Mouse (Mus musculus) hindbrain, embryonic 12.5 days (tissue): Measurements from ENCODE around the gene Tbx6. TPM values are rescaled to one million over a fixed set of nuclear protein-coding genes. Genes with fewer than 3 reads are reported as not detected.

Experiments
- ATAC-seq: fragments of 200-750 bp; cut with Nextera tagmentation; 2 replicates; pipeline ENCODE4 v1.8.0; 2017; ENCODE audit warnings: moderate TSS enrichment; ENCODE audit not compliant: low FRiP score
- H3K27ac ChIP-seq: fragments of 300-500 bp; sonication (generic); 2 replicates; pipeline ENCODE4 v1.5.1; 2016; ENCODE audit warnings: mild to moderate bottlenecking
- H3K27me3 ChIP-seq: fragments of 300-500 bp; sonication (generic); 2 replicates; pipeline ENCODE4 v1.6.1; 2016; ENCODE audit warnings: mild to moderate bottlenecking
- H3K36me3 ChIP-seq: fragments of 300-500 bp; sonication (generic); 2 replicates; pipeline ENCODE4 v1.6.1; 2016; ENCODE audit warnings: mild to moderate bottlenecking
- H3K4me1 ChIP-seq: fragments of 300-500 bp; sonication (generic); 2 replicates; pipeline ENCODE4 v1.6.1; 2016
- H3K4me2 ChIP-seq: fragments of 300-500 bp; sonication (generic); replicated peaks from 2 replicates; pipeline ENCODE4 v1.6.1; 2016; ENCODE audit warnings: mild to moderate bottlenecking
- H3K4me3 ChIP-seq: fragments of 300-500 bp; sonication (generic); 2 replicates; pipeline ENCODE4 v1.5.1; 2016; ENCODE audit warnings: mild to moderate bottlenecking
- H3K9ac ChIP-seq: fragments of 300-500 bp; sonication (generic); 2 replicates; pipeline ENCODE4 v1.6.1; 2016; ENCODE audit warnings: mild to moderate bottlenecking, moderate library complexity
- H3K9me3 ChIP-seq: fragments of 300-500 bp; sonication (generic); replicated peaks from 2 replicates; pipeline ENCODE4 v1.6.1; 2016; ENCODE audit warnings: mild to moderate bottlenecking
- WGBS: fragments of 180-500 bp; shearing (Covaris S2); methylation state at CpG from one replicate; pipeline ENCODE4 v1.1.7; 2016; 5-methylcytosine and 5-hydroxymethylcytosine counted together
- polyA plus RNA-seq: library from polyadenylated mRNA; unstranded; fragments of >200 nt; fragmentation: Nextera tagmentation; extraction: Ambion mirVana; gene quantifications from 2 replicates; pipeline ENCODE4 v1.2.1, GENCODE M21; 2016

The Tbx6 gene
- polyA plus RNA-seq, 1 experiment from 2014 or later = 1.1 TPM

DNA sequence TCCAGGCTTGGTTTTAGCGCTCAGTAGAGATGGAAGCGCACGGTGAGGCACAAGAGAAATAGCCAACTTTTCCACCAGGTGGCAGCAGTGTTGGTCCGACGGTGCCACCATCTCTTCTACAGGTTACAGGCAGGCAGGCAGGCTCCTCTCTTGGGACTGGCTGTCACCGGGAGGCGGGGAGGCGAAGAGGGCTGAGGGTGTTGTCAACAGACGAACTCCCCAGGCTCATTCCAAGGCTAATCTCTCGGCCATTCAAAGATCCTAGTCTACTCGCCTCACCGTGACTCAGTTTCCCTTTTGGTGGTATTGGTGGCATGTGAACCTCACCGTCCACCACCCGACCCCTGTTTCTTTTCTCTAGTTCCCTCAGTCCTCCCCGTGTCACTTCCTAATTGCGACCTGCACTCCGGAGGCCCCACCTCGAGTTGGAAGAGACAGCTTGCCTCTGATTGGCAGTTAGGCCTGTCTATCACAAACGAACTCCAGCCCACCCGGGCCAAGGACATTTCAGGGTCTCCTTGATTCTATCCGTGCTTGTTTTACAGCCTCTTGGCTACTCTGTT lies 50.8 kb downstream of the Tbx6 start:
- peak; percentile 82 for ATAC-seq
- no peak overlapping the region for H3K27ac ChIP-seq
- 0 out of 2 replicates have a peak overlapping the region, but pooled peaks have one; percentile 15 for H3K9ac ChIP-seq

DNA sequence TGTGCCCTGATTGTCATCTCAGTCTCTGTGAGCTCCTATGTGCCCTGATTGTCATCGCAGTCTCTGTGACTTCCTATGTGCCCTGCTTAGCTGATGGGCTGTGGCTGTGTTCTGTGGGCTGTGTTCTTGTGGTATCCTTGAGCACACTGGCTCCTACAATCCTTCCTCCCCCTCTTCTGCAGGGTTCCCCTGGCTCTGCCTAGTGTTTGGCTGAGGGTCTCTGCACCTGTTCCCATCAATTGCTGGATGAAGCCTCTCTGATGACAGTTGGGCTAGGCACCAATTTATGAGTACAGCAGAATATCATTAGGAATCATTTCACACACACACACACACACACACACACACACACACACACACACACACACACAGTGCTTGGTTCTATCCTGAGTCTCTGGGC lies 52.0 kb downstream of the Tbx6 start:
- Histone ChIP-seq H3K9me3 (no peaks in the 10 kb centered on the region), H3K27me3 (no peaks in the 10 kb centered on the region; the same call in 1 of the 2 replicates), H3K4me1 (peaks cover 22% of the 10 kb centered on the region), H3K9ac (no peak overlapping the region), H3K4me2 (no peak overlapping the region), H3K36me3 (no peaks in the 10 kb centered on the region), H3K4me3 (no peak overlapping the region), H3K27ac (no peak overlapping the region)
- ATAC-seq = no peak
- WGBS = 90% methylated on average over 1 of the region's 1 CpGs

More for the DNA sequence above, 50.8 kb downstream of the Tbx6 start:
- Histone ChIP-seq H3K4me1 (peaks cover 22% of the 10 kb centered on the region), H3K4me3 (peak overlapping the region; percentile 27), H3K9me3 (no peaks in the 10 kb centered on the region), H3K27me3 (no peaks in the 10 kb centered on the region; the same call in 1 of the 2 replicates), H3K4me2 (peak overlapping the region; percentile 53), H3K36me3 (no peaks in the 10 kb centered on the region)
- WGBS = under 1% methylated on average over 21 of the region's 21 CpGs

Other genes with a start within 250 kb of the Tbx6 start
- 201 and 206 TPM in 2 replicates for gene Eif3c, start 215.1 kb upstream of the Tbx6 start, polyA plus RNA-seq
- 0.39 and 0.43 TPM in 2 replicates for gene Apobr, start 196.5 kb upstream of the Tbx6 start, polyA plus RNA-seq
- 31.7 and 33.7 TPM in 2 replicates for gene Cln3, start 195.7 kb upstream of the Tbx6 start, polyA plus RNA-seq
- gene Il27, start 186.5 kb upstream of the Tbx6 start, polyA plus RNA-seq = not detected in 2 replicates
- gene Nupr1, start 150.6 kb upstream of the Tbx6 start, polyA plus RNA-seq = 2.8 and 3.8 TPM in 2 replicates
- 27.3 and 40.6 TPM in 2 replicates for gene Sgf29, start 132.2 kb upstream of the Tbx6 start, polyA plus RNA-seq
- gene Sult1a1, start 105.1 kb upstream of the Tbx6 start, polyA plus RNA-seq = 0.65 and 1.4 TPM in 2 replicates
- 121 and 147 TPM in 2 replicates for gene Bola2, start 86.1 kb upstream of the Tbx6 start, polyA plus RNA-seq
- 15.3 and 17.1 TPM in 2 replicates for gene Slx1b, start 85.7 kb upstream of the Tbx6 start, polyA plus RNA-seq
- gene Coro1a, start 73.7 kb upstream of the Tbx6 start, polyA plus RNA-seq = 53.6 and 56.9 TPM in 2 replicates
- gene Mapk3, start 21.9 kb upstream of the Tbx6 start, polyA plus RNA-seq = 63.6 and 67.8 TPM in 2 replicates
- 1.4 TPM in 2 replicates for gene Gdpd3, start 15.1 kb upstream of the Tbx6 start, polyA plus RNA-seq
- gene Ypel3, start 4.5 kb upstream of the Tbx6 start, polyA plus RNA-seq = 140 and 144 TPM in 2 replicates
- gene Ppp4c, start 11.0 kb downstream of the Tbx6 start, polyA plus RNA-seq = 286 and 294 TPM in 2 replicates
- 23.7 and 24.9 TPM in 2 replicates for gene Fam57b, start 16.2 kb downstream of the Tbx6 start, polyA plus RNA-seq
- not detected in 2 replicates for gene 4930451I11Rik, start 50.2 kb downstream of the Tbx6 start, polyA plus RNA-seq
- 4.3 and 4.4 TPM in 2 replicates for gene Doc2a, start 65.9 kb downstream of the Tbx6 start, polyA plus RNA-seq
- gene Hirip3, start 80.5 kb downstream of the Tbx6 start, polyA plus RNA-seq = 30.5 and 35.4 TPM in 2 replicates
- gene Ino80e, start 80.9 kb downstream of the Tbx6 start, polyA plus RNA-seq = 89.0 and 92.6 TPM in 2 replicates
- gene Taok2, start 103.2 kb downstream of the Tbx6 start, polyA plus RNA-seq = 63.5 and 66.6 TPM in 2 replicates
- gene Tmem219, start 141.4 kb downstream of the Tbx6 start, polyA plus RNA-seq = 21.8 and 23.0 TPM in 2 replicates
- gene Kctd13, start 147.4 kb downstream of the Tbx6 start, polyA plus RNA-seq = 58.1 and 59.3 TPM in 2 replicates
- gene Asphd1, start 168.1 kb downstream of the Tbx6 start, polyA plus RNA-seq = 3.4 and 4.1 TPM in 2 replicates
- 13.3 and 18.2 TPM in 2 replicates for gene Sez6l2, start 169.1 kb downstream of the Tbx6 start, polyA plus RNA-seq
- 87.8 and 93.5 TPM in 2 replicates for gene Cdipt, start 194.4 kb downstream of the Tbx6 start, polyA plus RNA-seq
- gene Cdiptos, start 194.6 kb downstream of the Tbx6 start, polyA plus RNA-seq = 0.92 and 1.4 TPM in 2 replicates
- 6.8 and 7.2 TPM in 2 replicates for gene Mvp, start 233.1 kb downstream of the Tbx6 start, polyA plus RNA-seq
- gene Pagr1b, start 235.0 kb downstream of the Tbx6 start, polyA plus RNA-seq = 0.72 and 1.3 TPM in 2 replicates
- gene Pagr1a, start 235.9 kb downstream of the Tbx6 start, polyA plus RNA-seq = 46.6 and 51.6 TPM in 2 replicates
- 63.8 and 69.6 TPM in 2 replicates for gene Gm42742, start 239.6 kb downstream of the Tbx6 start, polyA plus RNA-seq
- gene Prrt2, start 239.7 kb downstream of the Tbx6 start, polyA plus RNA-seq = 7.1 and 9.6 TPM in 2 replicates
- gene Maz, start 245.6 kb downstream of the Tbx6 start, polyA plus RNA-seq = 117 and 119 TPM in 2 replicates